Mouse (Mus musculus) fat pad, adult 2 months (tissue): Measurements from ENCODE around the gene Asic2.

Experiments used
- DNase-seq: peaks from one replicate; pipeline ENCODE4 v3.0.0-alpha.2; 2011; ENCODE audit warnings: low read depth, low spot score; ENCODE audit errors: extremely low read depth

The Asic2 gene

DNA sequence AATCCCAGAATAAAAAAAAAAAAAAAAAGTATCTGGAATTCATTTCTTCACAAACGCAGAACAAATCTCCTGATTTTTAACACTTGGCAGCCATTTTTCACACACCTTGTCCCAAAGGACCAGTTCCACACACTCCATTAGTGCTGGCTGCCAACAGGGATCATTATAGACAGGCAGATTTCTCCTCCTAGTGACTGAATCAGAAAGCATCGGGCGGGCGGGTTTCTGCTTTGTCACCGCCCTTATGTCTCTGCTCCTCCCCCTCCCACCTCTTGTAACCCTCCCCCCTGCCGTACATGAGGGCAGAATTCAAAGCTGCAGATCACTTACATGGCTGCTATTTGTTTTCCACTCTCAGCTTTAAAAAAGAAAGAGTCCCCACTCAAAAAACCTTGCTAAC, 436.4 kb downstream of the Asic2 start:
- DNase-seq = no peak

DNA sequence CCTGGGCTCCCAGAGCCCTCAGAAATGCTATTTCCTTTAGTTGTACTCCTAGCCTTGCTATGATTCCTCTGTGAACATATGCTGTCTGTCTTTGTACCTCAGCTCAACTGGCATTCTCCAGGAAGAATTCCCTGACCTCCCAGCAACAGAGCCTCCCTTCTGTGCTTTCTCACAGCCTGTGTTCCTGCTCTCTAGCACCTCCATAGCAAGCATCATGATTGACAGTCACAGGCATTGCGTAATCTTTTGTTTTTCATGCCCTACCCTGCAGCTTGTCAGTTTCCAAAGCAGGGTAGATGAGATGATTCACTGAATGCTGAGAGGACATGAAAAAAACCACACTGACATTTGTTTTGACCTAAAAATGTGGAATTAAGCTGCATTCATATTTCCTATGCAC, 445.3 kb downstream of the Asic2 start:
- no peak for DNase-seq

DNA sequence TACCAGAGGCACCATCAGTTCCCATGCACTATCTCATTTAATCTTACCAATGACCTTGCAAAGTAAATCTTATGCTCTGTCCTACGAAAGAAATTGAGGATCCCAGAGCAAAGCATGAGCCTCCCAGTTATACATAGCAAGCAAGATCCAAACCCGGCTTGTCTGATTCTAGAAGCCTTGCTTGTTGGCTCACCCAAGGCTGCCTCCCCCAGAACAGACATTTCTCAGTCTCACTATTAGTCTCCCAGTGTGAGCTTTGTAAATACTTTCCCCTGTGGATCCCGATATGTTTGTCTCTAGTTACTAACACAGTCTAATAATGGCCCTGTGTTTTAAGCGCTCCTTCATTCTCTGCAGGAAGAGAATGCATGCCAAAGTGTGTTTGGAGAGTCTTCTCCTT, 446.4 kb downstream of the Asic2 start:
- no peak for DNase-seq

DNA sequence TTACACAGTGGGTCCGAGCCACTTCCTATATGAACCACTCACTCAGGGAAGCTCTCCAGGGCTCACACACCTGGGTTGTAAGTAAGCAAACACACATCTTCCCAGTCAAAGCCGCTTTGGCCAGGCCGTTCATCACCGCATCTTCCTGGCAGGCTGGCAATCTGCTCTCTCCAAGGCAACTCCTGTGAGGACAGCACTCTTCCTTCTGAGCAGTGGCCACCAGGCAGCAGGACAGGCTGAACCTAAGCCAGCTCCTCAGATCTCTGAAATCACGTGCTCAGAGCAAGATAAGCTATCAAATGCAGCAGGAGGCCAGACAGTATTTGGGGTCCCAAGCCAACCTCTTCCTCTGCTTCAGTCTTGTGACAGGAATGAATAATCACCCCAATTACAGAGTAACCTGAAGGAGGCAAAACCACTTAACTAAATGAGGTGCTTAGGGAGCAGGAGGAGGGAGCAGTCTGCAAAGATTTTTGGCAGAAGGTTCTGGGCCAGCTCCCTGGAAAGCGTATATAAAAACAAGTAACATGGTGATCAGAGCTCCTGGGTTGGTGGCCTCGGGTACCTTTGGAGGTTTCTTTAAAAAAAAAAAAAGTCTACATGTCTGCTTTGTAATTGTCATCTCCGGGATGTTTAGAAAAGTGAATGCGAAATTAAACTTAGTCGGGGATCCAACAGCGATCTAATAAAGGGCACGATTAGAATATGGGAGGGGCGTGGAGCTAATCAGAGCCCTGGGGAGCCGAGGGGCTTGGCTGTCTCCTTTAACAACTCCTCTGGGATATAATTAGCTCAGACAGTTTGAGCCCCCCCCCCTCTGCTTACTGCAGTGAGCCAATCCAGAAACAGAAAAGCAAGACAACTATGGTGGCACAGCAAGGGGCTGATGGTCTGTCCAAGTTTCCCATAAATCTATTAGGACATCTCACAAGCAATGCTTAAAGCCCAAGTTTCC, 450.0 kb downstream of the Asic2 start:
- no peak for DNase-seq

DNA sequence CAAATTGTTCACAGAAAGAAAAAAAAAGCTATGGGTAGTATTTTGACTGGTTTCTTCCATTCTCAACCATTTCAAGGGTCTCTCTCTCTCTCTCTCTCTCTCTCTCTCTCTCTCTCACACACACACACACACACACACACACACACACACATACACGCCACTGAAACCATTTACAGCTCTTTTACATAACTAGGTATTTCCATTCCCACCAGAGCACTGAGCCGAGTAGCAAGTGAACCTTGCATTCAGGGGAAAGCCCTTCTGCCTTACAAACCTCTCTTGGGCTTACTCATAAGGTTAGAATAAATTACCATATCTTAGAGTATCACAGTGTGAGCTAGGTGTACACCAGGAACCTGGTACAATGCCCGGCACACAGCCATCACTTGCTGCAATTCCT, 452.5 kb downstream of the Asic2 start:
- DNase-seq = no peak

DNA sequence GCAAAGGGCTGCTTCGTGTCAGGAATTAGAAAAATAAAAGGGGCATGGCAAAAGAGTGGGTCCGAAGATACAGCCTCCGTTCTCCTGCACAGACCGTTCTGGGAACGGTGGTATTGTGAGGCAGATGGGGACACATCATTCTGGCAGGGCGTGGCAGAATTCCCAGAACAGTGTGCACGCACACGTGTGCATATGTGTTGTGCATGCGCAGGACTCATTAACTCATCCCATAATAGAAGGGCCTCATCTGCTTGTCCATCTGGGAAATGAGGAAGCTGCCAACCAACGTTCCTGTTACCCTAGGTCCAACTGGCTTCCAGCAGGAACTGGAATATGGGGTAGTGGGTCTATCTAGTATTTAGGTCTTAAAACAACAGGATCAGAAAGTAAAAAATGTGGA, 455.8 kb downstream of the Asic2 start:
- DNase-seq = no peak

DNA sequence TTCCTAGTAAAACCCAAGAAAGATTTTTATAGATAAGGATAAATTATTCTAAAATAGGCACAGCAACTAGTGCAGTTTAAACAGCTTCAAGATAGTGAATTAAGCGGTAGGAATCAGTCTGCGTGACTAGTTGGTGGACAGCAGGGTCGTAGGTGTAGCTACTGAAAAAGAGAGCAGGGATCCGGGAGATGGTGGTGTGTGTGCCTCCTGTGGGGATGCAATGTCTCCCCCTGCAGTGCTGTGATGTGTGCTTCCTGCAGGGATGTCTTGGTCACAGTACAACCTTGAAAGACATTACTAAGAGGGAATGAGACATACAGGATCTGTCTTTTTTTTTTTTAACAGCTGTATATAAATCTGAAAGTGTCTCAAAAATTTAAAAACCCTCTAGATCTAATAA, 456.9 kb downstream of the Asic2 start:
- DNase-seq = no peak

DNA sequence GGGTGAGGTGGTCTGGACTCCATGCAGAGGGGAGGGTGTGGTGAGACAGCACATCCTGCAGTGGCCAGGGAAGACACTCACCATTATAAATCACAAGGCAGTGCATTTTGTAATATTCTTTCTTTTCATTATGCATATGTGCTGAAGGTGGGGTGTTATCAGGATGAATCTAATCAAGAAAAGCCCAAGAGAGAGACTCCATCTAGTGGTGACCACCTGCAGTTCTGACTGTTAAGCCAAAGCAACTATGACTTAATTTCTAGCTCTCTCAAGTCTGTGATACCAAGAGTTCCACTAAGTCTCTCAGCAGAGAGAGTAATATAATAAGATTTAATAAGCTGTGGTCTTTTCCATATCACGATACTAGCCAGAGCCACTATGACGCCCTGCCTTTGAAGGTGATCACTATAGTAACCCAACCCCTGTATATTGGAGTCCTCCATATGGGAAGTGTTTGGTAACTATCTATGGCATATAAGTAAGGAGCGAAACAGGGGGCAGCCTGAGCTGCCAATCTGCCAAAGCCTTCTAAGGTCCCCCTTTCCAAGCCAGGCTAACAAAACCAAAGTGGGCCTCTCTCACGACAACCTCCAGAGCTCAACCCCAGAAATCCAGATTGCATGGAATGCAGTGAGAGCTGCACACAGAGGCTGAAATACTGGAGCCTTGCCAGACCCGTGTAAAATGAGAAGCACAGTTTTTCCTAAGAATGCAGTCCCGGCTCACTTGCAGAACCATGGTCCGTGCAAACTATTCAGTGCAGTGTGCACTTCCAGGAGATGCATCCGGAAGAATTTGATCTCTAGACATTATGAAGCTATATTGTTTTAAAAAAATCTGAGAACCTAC, 459.6 kb downstream of the Asic2 start:
- no peak for DNase-seq

DNA sequence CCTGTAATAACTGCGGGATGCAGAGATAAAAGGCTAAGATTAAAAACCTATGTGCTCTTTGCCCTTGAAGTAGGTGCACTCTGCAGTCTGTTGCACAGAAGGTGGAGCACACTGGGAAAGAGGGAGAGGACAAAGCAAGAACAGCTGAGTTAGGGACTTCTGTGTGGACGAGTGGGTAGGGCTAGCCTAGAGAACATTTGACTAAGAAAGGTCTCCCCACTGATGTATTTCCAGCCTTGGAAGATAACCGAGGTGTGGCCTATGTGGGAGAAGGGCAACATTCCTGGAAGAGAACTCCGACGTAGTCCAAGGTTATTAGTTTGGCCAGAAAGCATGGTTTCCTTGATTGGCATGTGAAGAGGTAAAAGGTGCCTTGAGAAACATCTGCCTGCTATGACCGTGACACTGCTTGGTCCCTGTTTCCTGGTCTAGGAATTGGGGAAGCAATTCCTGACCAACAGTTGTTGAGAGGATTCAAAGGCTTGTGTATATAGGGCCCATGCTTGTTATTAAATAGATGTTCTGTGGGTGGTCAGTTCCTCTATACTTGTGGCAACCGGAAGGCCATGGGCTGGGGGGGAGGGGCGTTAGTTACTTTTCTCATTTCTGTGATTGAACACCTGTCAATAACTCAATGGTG, 463.3 kb downstream of the Asic2 start:
- no peak for DNase-seq

DNA sequence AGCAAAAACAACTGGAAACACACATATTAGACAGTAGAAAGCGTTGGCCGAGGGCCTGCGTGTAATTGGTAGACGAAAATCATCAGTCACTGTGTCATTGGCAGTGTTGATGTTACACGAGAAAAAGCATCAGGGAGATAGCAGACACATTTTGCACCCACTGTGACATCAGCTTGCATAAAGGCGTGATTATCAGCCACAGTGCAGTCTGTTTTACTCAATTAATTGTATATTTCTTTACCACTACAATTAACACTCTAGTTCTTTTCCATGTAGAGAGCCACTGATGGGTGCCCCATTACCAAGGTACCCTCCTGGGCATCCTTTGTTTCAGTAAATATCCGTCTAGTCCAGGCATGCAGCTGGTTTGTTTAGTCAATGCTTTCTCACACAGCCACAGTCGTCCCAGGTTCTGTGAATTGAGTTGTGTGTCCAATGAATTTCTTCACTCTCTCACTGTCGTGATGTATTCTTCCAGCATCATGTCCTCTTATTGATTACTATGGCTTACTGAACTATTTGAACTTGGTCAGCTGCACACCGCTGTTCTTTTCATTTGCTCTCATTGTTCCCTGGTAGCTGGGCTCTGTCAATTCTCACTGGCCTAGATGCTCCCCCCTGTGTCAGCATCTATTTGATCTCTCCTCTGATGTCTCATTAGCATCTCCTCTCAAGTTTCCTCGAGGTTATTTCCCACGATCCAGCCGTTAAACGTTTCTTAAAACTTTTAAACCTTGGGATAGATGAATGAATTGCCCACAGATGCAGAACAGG, 466.6 kb downstream of the Asic2 start:
- DNase-seq = no peak

DNA sequence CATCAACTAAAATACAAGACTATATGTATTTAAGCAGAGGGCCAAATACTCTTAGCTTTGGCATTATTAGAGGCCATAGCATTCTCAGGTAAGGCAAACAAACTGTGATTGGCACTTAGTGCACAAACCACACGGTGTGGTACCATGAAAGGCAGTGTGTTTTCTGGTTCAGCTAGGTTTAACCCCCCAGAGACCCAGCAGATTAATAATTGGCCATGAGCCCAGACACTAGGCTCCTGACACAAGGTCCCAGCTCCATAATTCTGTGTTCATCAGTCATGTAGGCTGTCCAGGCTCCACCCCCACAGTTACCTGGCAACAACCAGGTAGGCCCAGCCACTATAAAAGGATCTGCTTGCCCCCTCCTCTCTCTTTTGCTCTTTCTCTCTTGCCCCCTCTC, 469.3 kb downstream of the Asic2 start:
- DNase-seq = no peak

DNA sequence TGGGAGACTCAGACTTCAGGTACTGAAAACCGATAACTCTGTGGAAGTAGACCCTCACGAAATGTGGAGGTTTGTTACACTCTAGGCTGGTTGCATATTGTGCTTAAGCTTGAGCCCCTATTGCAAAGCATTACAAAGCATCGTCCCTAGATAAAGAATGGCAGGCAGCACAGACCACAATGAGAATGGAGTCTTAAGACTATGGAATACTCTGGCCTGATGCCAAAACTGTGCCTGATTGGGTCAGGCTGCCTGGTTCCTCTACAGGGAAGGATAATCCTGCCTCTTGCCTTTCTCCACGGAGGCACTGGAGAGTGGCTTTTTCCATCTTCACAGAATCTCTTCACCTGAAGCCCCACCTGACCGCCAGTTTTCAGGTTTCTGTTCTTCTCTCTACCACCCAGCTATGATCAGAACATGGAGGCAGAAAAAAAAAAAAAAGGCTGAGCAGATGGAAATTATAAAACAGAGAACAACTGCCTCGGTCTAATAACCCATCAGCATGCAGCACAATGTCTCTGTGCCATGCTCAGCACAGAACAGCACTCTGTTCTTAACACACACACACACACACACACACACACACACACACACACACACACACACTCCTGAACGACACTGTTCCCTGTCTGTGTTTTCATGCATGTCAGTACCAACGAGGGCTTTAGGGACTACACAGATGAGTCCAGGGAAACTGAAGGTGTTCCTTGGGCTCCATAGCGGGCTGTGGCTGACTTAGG, 470.4 kb downstream of the Asic2 start:
- no peak for DNase-seq

DNA sequence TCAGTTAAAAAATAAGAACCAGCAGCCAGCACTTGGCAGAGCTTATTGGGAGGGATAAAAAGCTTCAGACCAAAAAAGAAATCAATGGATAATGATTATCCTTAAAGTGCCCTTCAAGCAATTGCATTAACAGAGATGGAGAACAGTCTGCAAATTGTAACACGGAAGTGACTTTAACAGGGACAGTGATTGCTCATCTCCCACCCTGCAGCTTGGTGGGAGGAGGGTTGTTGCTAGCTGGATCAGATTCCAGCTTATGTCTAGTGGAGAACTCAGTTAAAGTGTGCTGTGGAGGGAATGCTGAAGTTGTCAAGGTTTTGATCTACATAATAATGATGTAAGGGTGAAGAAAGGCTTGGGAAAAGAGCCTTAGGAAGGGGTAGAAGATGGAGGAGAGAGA, 471.8 kb downstream of the Asic2 start:
- no peak for DNase-seq

DNA sequence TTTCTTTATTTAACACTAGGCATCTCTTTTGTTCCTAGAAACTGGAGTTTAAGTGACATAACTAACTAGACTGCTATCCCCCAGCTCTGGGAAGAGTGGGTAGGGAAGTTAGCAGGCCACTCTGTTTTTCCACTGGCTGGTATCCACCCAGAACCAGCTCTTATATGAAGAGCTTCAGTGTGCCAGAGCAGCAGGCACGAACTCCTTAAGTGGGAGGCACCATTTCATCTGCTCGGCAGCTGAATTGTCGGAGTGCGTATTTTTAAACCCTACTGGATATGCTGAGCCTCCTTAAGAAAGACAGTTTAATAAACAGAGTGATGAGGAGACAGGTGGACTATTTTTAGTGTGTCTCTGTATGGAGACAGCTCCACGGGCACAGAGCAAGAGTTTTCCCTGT, 475.9 kb downstream of the Asic2 start:
- DNase-seq = no peak

DNA sequence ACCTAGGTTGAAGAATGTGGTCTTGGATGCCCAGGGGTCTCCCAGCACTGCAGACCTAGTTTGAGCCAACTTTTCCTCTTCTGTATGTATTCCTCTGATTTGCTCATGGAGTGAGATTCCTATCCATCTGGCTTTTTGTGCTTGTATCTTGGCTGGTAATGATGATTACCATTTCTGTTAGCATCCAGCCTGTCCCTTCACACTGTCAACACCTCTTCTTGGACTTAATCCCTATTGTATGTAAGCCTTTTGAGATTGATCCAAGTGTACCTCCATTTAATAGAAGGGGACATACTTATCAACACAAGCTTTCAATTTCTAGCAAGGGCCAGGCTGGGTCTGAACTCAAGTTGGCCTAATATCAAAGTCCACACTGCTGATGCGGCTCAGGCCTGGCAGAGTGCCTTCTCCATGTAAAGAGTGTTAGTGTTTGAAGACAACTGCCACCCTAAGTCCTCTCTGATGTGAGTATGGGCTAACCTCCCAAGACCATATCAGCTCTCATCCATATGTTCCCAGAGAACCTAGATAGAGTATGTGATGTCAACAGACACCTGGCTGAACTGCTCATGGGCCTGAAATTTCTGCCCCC, 479.0 kb downstream of the Asic2 start:
- no peak for DNase-seq

DNA sequence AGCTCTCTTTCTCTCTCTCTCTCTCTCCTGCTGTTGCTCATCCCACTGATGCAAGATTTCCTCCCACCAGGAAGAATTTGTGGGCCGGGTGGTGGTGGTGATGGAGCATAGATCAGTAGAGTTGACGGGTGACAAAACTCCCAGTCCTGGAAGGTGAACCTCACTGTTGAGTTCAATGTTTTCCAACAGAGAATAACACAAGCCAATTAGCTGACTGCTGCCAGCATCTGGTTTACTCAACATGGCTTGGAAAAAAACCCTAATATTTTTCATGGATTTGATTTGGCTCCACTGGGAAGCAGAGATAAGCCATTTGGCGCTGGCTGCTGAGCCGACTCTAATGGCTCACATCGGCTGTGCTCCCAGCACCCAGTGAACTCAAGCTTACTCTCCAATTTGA, 479.6 kb downstream of the Asic2 start:
- DNase-seq = no peak

DNA sequence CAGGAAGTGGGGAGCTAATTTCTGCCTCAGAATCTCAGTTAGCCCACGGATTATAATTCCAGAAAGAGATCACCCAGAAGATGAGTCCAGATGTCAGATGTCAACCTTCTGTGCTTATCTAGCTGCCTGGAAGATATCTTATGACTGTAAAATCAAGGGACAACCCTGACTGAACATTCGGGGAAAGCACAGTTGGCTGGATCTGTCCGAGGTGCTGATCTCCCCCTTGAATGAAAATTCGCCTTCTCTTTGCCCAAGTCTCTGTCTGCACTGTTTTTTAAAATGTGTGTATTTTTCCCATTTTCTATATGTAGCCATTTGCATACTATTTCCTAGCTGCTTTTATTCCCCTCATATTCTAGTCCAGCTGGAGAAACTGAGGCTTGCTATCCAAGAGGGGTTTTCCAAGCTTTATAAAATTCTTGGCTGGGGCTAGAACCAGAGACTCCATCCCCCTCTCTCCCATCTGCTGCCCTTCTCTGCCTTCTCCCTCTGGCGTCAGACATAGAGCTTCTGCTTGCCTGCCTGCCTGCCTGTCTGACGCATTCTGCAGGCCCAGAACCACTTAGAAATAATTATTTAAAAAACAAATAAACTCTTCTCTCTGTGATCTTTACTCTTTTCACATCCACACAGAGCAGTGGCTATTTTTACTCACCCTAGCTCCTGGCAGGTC, 481.9 kb downstream of the Asic2 start:
- no peak for DNase-seq

DNA sequence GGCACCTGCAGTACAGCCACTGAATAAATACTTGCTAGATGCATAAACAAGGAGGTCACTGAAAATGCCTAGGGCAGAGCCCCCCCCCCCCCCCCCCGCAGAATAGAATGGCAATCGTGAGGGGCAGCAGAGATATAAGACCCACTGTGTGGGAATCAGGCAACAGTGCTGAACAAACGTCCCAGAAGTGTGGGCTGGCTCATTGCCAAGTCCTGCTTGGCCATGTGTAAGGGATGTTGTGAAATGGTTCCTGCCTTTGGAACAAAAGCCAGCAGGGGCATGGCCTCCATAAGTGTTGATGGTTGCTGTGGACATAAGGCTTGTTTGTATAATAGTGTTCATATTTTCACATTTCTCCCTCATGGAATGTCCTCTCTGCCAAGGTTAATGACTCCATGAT, 487.1 kb downstream of the Asic2 start:
- DNase-seq = no peak

DNA sequence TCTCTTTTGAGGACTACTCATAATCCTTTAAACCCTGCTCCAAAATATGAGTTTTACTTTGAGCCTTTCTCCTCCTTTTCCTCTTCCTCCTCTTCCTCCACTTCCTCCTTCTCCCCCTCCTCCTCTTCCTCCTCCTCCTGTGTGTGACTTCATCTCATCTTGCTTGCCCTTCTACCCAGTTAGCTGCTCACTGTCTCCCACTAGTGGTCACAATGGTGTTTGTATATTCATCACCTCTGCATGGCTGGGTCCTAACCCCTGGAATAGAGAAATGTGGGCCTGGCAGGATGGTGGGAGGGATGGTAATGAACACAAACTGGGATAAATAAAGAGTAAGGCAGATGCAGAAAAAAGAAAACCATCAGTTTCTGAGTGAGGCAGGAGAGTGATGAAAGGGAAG, 492.0 kb downstream of the Asic2 start:
- DNase-seq = no peak
